Mouse (Mus musculus) midbrain, embryonic 13.5 days (tissue): ENCODE measurements at regions not wholly inside any gene's neighbourhood (a gene's known extent, or its start where the extent isn't known, plus 50 kb on each side); places are given as distances from the start of the nearest gene placed in this dataset.
A peak's percentile ranks its signal among the peaks of the same experiment; 100 is the strongest.

Experiments used
- ATAC-seq: fragments of 200-750 bp; cut with Nextera tagmentation; 2 replicates; pipeline ENCODE4 v1.8.0; 2017; ENCODE audit warnings: mild to moderate bottlenecking, moderate TSS enrichment, moderate library complexity
- H3K27ac ChIP-seq: fragments of 300-500 bp; sonication (generic); 2 replicates; pipeline ENCODE4 v1.5.1; 2015; ENCODE audit warnings: inconsistent platforms, mild to moderate bottlenecking, moderate library complexity
- H3K27me3 ChIP-seq: fragments of 300-500 bp; sonication (generic); 2 replicates; pipeline ENCODE4 v1.6.1; 2015; ENCODE audit warnings: mild to moderate bottlenecking, inconsistent platforms
- H3K36me3 ChIP-seq: fragments of 300-500 bp; sonication (generic); 2 replicates; pipeline ENCODE4 v1.6.1; 2015; ENCODE audit warnings: mild to moderate bottlenecking, inconsistent platforms
- H3K4me1 ChIP-seq: fragments of 300-500 bp; sonication (generic); replicated peaks from 2 replicates; pipeline ENCODE4 v1.6.1; 2015; ENCODE audit warnings: inconsistent platforms
- H3K4me2 ChIP-seq: fragments of 300-500 bp; sonication (generic); replicated peaks from 2 replicates; pipeline ENCODE4 v1.6.1; 2015; ENCODE audit warnings: moderate library complexity, mild to moderate bottlenecking, inconsistent platforms
- H3K4me3 ChIP-seq: fragments of 300-500 bp; sonication (generic); replicated peaks from 2 replicates; pipeline ENCODE4 v1.5.1; 2015; ENCODE audit warnings: mild to moderate bottlenecking, inconsistent platforms
- H3K9ac ChIP-seq: fragments of 300-500 bp; sonication (generic); replicated peaks from 2 replicates; pipeline ENCODE4 v1.6.1; 2015; ENCODE audit warnings: mild to moderate bottlenecking, inconsistent platforms
- H3K9me3 ChIP-seq: fragments of 300-500 bp; sonication (generic); 2 replicates; pipeline ENCODE4 v1.6.1; 2016; ENCODE audit warnings: mild to moderate bottlenecking, inconsistent platforms
- WGBS: fragments of 180-500 bp; shearing (Covaris S2); methylation state at CpG from one replicate; pipeline ENCODE4 v1.1.7; 2015; 5-methylcytosine and 5-hydroxymethylcytosine counted together

DNA sequence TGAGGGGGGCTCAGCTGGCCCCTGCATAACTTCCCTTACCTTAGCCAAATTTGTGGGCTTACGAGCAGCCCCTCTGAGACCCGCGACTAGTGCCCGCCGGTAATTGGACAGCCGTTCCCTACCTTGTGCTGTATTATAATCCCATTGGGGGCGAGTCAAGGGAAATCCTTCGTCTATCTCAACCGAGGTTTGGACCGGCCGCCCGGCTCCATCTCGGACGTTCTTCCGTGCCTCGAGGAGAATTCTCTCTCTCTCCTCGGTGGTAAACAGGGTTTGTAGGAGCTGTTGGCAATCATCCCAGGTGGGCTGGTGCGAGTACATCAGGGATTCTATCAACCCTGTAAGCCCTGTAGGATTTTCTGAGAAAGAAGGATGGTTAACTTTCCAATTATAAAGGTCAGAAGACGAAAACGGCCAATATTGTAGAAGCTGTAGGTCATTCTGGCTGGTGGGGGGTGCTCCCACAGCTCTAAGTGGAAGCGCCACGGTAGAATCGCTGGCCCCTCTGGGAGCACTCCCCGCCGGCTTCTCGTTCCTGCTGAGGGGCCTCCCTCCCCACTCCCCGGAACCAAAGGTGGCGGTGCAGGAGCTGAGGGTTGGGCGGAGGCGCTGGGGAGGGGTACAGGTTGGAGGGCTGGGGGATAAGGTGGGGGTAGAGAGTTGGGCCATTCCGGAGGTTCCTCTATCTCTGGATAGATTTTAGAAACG, 278.6 kb downstream of the Gm21863 start:
- peaks cover 64% of the 10 kb centered on the region for H3K9me3 ChIP-seq
- H3K27me3 ChIP-seq, result peaks cover 2% of the 10 kb centered on the region; the same call in 1 of the 2 replicates
- H3K4me3 ChIP-seq, result no peak overlapping the region
- no peak overlapping the region for H3K4me2 ChIP-seq
- WGBS, result 65% methylated on average over 32 of the region's 32 CpGs
- H3K27ac ChIP-seq, result no peak overlapping the region
- H3K9ac ChIP-seq, result no peak overlapping the region
- peaks cover 26% of the 10 kb centered on the region; the same call in 1 of the 2 replicates for H3K36me3 ChIP-seq
- no peaks in the 10 kb centered on the region for H3K4me1 ChIP-seq
- ATAC-seq, result peak; percentile 47

DNA sequence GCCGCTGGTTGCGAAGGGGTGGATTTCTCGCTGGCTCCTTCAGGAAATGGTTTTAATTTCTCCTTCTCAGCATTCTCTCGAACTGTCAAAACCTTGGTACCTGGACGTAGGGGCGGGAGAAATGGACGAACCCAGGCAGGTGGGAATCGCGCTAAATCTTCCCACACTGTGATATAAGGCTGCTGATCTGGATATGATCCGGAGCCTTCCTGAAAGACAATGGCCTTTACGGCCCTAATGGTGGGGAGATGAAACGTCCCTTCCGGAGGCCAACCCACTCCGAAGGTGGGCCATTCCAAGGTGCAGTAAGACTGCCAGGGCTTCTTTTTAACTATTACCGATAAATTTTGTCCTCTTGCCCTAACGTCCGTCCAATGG, 279.1 kb downstream of the Gm21863 start:
- Histone ChIP-seq H3K27ac (no peak overlapping the region), H3K9me3 (peaks cover 58% of the 10 kb centered on the region), H3K4me1 (no peaks in the 10 kb centered on the region), H3K4me2 (no peak overlapping the region), H3K9ac (no peak overlapping the region), H3K4me3 (no peak overlapping the region), H3K36me3 (peaks cover 26% of the 10 kb centered on the region; the same call in 1 of the 2 replicates), H3K27me3 (peaks cover 2% of the 10 kb centered on the region; the same call in 1 of the 2 replicates)
- peak; percentile 65 for ATAC-seq
- WGBS, result 69% methylated on average over 17 of the region's 17 CpGs

DNA sequence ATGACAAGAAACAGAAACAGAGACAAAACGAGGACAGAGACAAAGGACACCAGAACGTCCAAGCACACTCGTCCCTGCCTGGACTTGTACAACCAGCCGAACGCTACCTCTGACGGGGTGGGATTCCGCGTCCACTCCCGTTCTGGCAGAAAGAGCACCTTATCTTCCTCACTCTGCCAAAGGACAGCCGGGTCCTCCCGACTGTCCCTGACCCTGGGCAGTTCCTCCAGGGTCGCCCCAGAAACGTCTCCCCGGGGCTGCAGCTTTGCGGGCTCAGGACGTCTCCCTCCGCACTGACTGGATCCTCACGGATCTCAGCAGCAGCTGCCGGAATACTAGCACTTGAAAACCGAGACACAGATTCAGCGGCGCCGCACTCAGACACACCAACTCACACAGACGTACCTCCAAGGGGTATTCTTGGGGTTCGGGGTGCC, 279.6 kb downstream of the Gm21863 start:
- Histone ChIP-seq H3K9me3 (peaks cover 54% of the 10 kb centered on the region), H3K4me3 (no peak overlapping the region), H3K36me3 (peaks cover 26% of the 10 kb centered on the region; the same call in 1 of the 2 replicates), H3K4me1 (no peaks in the 10 kb centered on the region), H3K4me2 (no peak overlapping the region), H3K9ac (no peak overlapping the region), H3K27me3 (peaks cover 2% of the 10 kb centered on the region; the same call in 1 of the 2 replicates), H3K27ac (no peak overlapping the region)
- 75% methylated on average over 25 of the region's 25 CpGs for WGBS
- ATAC-seq, result peak; percentile 69
